Comparison of ENCODE assay signal across 15 mouse cellular contexts in the genomic region with DNA sequence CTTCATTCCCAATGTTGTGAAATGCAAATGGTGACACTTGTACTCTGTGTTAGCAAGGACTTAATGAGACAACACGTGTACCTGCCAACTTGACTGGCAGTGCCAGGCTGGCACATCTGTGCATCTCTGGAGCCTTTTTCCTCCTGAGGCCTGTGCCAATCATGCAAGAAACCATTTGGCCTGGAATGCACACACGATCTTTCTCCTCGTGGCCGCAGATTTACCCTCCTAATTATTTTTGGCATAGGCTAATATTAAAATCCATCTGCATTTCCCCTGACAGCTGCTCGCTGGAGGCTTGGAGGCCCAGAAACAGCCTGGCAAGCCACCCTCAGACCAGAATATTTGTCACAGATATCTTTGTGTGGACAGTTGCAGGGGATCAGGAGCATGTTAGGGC. TPM values are rescaled to one million over a fixed set of nuclear protein-coding genes. Genes with fewer than 3 reads are reported as not detected.
DNase-seq lines count a peak whose midpoint lies in the region; ATAC-seq and TF ChIP-seq lines count a peak whose summit lies in the region.
"Had no signal": no experiment of that assay in that cellular context is flagged by ENCODE, and none has a peak within 500 bp of the region (broad histone marks: within the 10 kb centered on the region; RNA-seq: fewer than 3 reads in every experiment).

No protein-coding gene starts in this region.

- peak; percentile 47 for ATAC-seq in forebrain, embryonic 15.5 days (replicated peaks)
- ATAC-seq in lung, embryonic 14.5 days (ENCODE audit: insufficient read depth) = no peak
- ATAC-seq in embryonic facial prominence, embryonic 15.5 days (ENCODE audit: insufficient number of reproducible peaks, low FRiP score, low TSS enrichment, low read depth) = no peak
- ATAC-seq in midbrain, embryonic 16.5 days = no peak

- no peaks in the 10 kb centered on the region for H3K27me3 ChIP-seq in forebrain, embryonic 15.5 days
- H3K27me3 ChIP-seq in forebrain, embryonic 10.5 days (ENCODE audit: poor library complexity, severe bottlenecking) = no peaks in the 10 kb centered on the region; the same call in 1 of the 2 replicates
- no peaks in the 10 kb centered on the region for H3K27me3 ChIP-seq in lung, embryonic 14.5 days (ENCODE audit: insufficient read depth, low read length)
- no peaks in the 10 kb centered on the region for H3K27me3 ChIP-seq in embryonic facial prominence, embryonic 15.5 days
- H3K27me3 ChIP-seq in midbrain, embryonic 16.5 days (ENCODE audit: control insufficient read depth, insufficient read depth, low read depth, low read length) = no peaks in the 10 kb centered on the region
- H3K27me3 ChIP-seq: midbrain, embryonic 12.5 days had no signal

- H3K9ac ChIP-seq in forebrain, embryonic 15.5 days (replicated peaks) = no peak overlapping the region
- H3K9ac ChIP-seq in lung, embryonic 14.5 days = no peak overlapping the region
- no peak overlapping the region for H3K9ac ChIP-seq in embryonic facial prominence, embryonic 15.5 days
- H3K9ac ChIP-seq in midbrain, embryonic 16.5 days (ENCODE audit: low read depth, low read length) = no peak overlapping the region
- H3K9ac ChIP-seq: midbrain, embryonic 12.5 days had no signal

- H3K4me3 ChIP-seq in forebrain, embryonic 15.5 days = no peak overlapping the region
- H3K4me3 ChIP-seq in forebrain, embryonic 10.5 days = no peak overlapping the region
- H3K4me3 ChIP-seq in lung, embryonic 14.5 days (ENCODE audit: low read depth, low read length) = no peak overlapping the region
- H3K4me3 ChIP-seq in embryonic facial prominence, embryonic 15.5 days (replicated peaks) = no peak overlapping the region
- no peak overlapping the region for H3K4me3 ChIP-seq in midbrain, embryonic 16.5 days (ENCODE audit: low read depth, low read length)
- H3K4me3 ChIP-seq: heart, adult 2 months; midbrain, embryonic 12.5 days had no signal

- DNase-seq in forebrain, embryonic 10.5 days (ENCODE audit: extremely low spot score, low spot score) = no peak
- DNase-seq in lung, embryonic 14.5 days = no peak
- no peak for DNase-seq in lung, postnatal 10 days
- no peak for DNase-seq in urinary bladder, adult 18-20 months (ENCODE audit: low spot score in 2 of 2)
- no peak for DNase-seq in frontal cortex, postnatal 10 days (ENCODE audit: low spot score in 2 of 2)
- DNase-seq: cerebellum, adult 9-11 months; lung, adult 2 months; right cerebral cortex, postnatal 4 days; thymus, postnatal 36 days had no signal

- no peaks in the 10 kb centered on the region for H3K36me3 ChIP-seq in forebrain, embryonic 15.5 days
- peaks cover 66% of the 10 kb centered on the region for H3K36me3 ChIP-seq in forebrain, embryonic 10.5 days (replicated peaks)
- H3K36me3 ChIP-seq in lung, embryonic 14.5 days (ENCODE audit: insufficient read depth) = peaks cover 26% of the 10 kb centered on the region; the same call in 1 of the 2 replicates
- H3K36me3 ChIP-seq in embryonic facial prominence, embryonic 15.5 days = peaks cover 14% of the 10 kb centered on the region; the same call in 1 of the 2 replicates
- H3K36me3 ChIP-seq in midbrain, embryonic 16.5 days (ENCODE audit: control insufficient read depth, insufficient read depth, low read length) = no peaks in the 10 kb centered on the region

- H3K27ac ChIP-seq in forebrain, embryonic 15.5 days (replicated peaks) = peak overlapping the region; percentile 68
- H3K27ac ChIP-seq in forebrain, embryonic 10.5 days = no peak overlapping the region
- H3K27ac ChIP-seq in lung, embryonic 14.5 days (ENCODE audit: low read depth) = peak overlapping the region; percentile 77
- H3K27ac ChIP-seq in embryonic facial prominence, embryonic 15.5 days (replicated peaks) = peak overlapping the region; percentile 65
- 0 out of 2 replicates have a peak overlapping the region, but pooled peaks have one; percentile 2 for H3K27ac ChIP-seq in midbrain, embryonic 16.5 days (ENCODE audit: low read length)
- H3K27ac ChIP-seq: heart, adult 2 months; midbrain, embryonic 12.5 days had no signal

- no peak overlapping the region for H3K4me2 ChIP-seq in forebrain, embryonic 15.5 days (replicated peaks)
- H3K4me2 ChIP-seq in lung, embryonic 14.5 days = no peak overlapping the region
- H3K4me2 ChIP-seq in embryonic facial prominence, embryonic 15.5 days (replicated peaks) = no peak overlapping the region
- no peak overlapping the region for H3K4me2 ChIP-seq in midbrain, embryonic 16.5 days (ENCODE audit: low read length)
- H3K4me2 ChIP-seq: midbrain, embryonic 12.5 days had no signal

- TF ChIP-seq CTCF in lung, embryonic 14.5 days (IDR thresholded peaks at IDR 0.05; ENCODE audit: low read depth) = no peak

- no peaks in the 10 kb centered on the region for H3K9me3 ChIP-seq in forebrain, embryonic 15.5 days
- H3K9me3 ChIP-seq in forebrain, embryonic 10.5 days = no peaks in the 10 kb centered on the region
- no peaks in the 10 kb centered on the region for H3K9me3 ChIP-seq in lung, embryonic 14.5 days (ENCODE audit: low read depth, low read length)
- H3K9me3 ChIP-seq in embryonic facial prominence, embryonic 15.5 days (replicated peaks) = no peaks in the 10 kb centered on the region
- H3K9me3 ChIP-seq in midbrain, embryonic 16.5 days (replicated peaks; ENCODE audit: control insufficient read depth, low read length, poor library complexity, severe bottlenecking) = no peaks in the 10 kb centered on the region
- H3K9me3 ChIP-seq: midbrain, embryonic 12.5 days had no signal

- WGBS in forebrain, embryonic 15.5 days = 38% methylated on average over 5 of the region's 5 CpGs
- 92% methylated on average over 5 of the region's 5 CpGs for WGBS in forebrain, embryonic 10.5 days
- 49% methylated on average over 5 of the region's 5 CpGs for WGBS in lung, embryonic 14.5 days
- WGBS in embryonic facial prominence, embryonic 15.5 days = 35% methylated on average over 5 of the region's 5 CpGs
- WGBS in midbrain, embryonic 16.5 days = 52% methylated on average over 5 of the region's 5 CpGs

- H3K4me1 ChIP-seq in forebrain, embryonic 15.5 days = peaks cover 65% of the 10 kb centered on the region
- H3K4me1 ChIP-seq in forebrain, embryonic 10.5 days = peaks cover 54% of the 10 kb centered on the region
- peaks cover 58% of the 10 kb centered on the region for H3K4me1 ChIP-seq in lung, embryonic 14.5 days (ENCODE audit: insufficient read depth)
- peaks cover 64% of the 10 kb centered on the region for H3K4me1 ChIP-seq in embryonic facial prominence, embryonic 15.5 days
- H3K4me1 ChIP-seq in midbrain, embryonic 16.5 days (ENCODE audit: control insufficient read depth, insufficient read depth, low read length) = peaks cover 24% of the 10 kb centered on the region

RNA-seq across cellular contexts. Expression of a gene that starts 56.5 kb away (rescaled TPM):
- 36.6 and 40.8 TPM in 2 replicates for polyA plus RNA-seq in forebrain, embryonic 15.5 days (2015; fragmentation: Nextera tagmentation; extraction: Ambion mirVana)
- 47.2 and 48.5 TPM in 2 replicates for polyA plus RNA-seq in forebrain, embryonic 10.5 days (2016; fragmentation: Nextera tagmentation; extraction: Ambion mirVana)
- 53.6 and 63.4 TPM in 2 replicates for polyA plus RNA-seq in lung, embryonic 14.5 days (2014; fragmentation: Nextera tagmentation; extraction: Ambion mirVana)
- 92.6 and 92.9 TPM in 2 replicates for polyA plus RNA-seq in embryonic facial prominence, embryonic 15.5 days (2015; fragmentation: Nextera tagmentation; extraction: Ambion mirVana)
- 53.9 and 66.7 TPM in 2 replicates for polyA plus RNA-seq in midbrain, embryonic 16.5 days (2015; fragmentation: Nextera tagmentation; extraction: Ambion mirVana)
- polyA plus RNA-seq: C2C12 had no signal

RNA-seq across cellular contexts. Expression of a gene that starts 58.3 kb away (rescaled TPM):
- 0.81 and 1.2 TPM in 2 replicates for polyA plus RNA-seq in forebrain, embryonic 15.5 days (2015; fragmentation: Nextera tagmentation; extraction: Ambion mirVana)
- polyA plus RNA-seq in forebrain, embryonic 10.5 days (2016; fragmentation: Nextera tagmentation; extraction: Ambion mirVana) = 0.47 and 1.0 TPM in 2 replicates
- 2.9 TPM in 2 replicates for polyA plus RNA-seq in lung, embryonic 14.5 days (2014; fragmentation: Nextera tagmentation; extraction: Ambion mirVana)
- polyA plus RNA-seq in embryonic facial prominence, embryonic 15.5 days (2015; fragmentation: Nextera tagmentation; extraction: Ambion mirVana) = 3.2 and 3.4 TPM in 2 replicates
- 1.3 and 1.5 TPM in 2 replicates for polyA plus RNA-seq in midbrain, embryonic 16.5 days (2015; fragmentation: Nextera tagmentation; extraction: Ambion mirVana)
